ENCODE assay signal across 8 mouse cellular contexts in the genomic region with DNA sequence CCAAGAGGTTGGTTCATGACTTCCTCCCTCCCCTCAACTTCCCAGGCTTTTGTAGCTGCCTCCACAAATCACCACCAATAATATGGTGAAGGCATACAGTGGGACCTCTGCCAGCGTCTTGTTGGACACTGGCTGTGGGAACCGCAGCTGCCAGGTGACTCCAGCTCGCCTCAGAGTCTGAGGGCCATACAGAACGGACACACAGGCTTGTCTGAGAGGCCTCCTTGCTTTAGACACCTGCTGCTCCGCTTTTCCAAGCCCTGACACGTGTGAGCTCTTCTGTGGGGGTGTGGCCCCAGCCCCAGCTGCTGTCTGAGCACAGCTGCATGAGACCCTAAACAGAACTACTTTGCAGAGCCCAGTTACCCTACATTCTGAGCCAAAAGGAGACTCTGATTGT.
DNase-seq lines count a peak whose midpoint lies in the region; ATAC-seq lines count a peak whose summit lies in the region.

No protein-coding gene starts in this region.

- no peak overlapping the region for H3K4me3 ChIP-seq in heart, embryonic 14.5 days (ENCODE audit: control insufficient read depth in 1 of 2, insufficient read depth in 1 of 2, low read depth in 1 of 2, low read length in 2 of 2)
- no peak overlapping the region for H3K4me3 ChIP-seq in heart, embryonic 10.5 days
- H3K4me3 ChIP-seq in midbrain, embryonic 13.5 days (replicated peaks), result no peak overlapping the region

- peak overlapping the region; percentile 16; the same call in 1 of the 2 replicates for H3K9ac ChIP-seq in heart, embryonic 14.5 days (ENCODE audit: low read length)
- no peak overlapping the region for H3K9ac ChIP-seq in midbrain, embryonic 13.5 days (replicated peaks)

- ATAC-seq in heart, embryonic 14.5 days (ENCODE audit: insufficient number of reproducible peaks, insufficient read depth, low FRiP score, low read depth), result no peak
- peak; percentile 60; the same call in 1 of the 2 replicates for ATAC-seq in midbrain, embryonic 13.5 days
- ATAC-seq in activated CD4-positive, CD25-positive, alpha-beta regulatory T cell, adult 4 months, result no peak

- no peaks in the 10 kb centered on the region for H3K27me3 ChIP-seq in heart, embryonic 14.5 days (ENCODE audit: control insufficient read depth, insufficient read depth, low read length)
- no peaks in the 10 kb centered on the region for H3K27me3 ChIP-seq in heart, embryonic 10.5 days (ENCODE audit: insufficient read depth, poor library complexity, severe bottlenecking)
- H3K27me3 ChIP-seq in midbrain, embryonic 13.5 days, result no peaks in the 10 kb centered on the region

- WGBS in heart, embryonic 14.5 days, result 46% methylated on average over 6 of the region's 6 CpGs
- WGBS in heart, embryonic 10.5 days, result 74% methylated on average over 6 of the region's 6 CpGs
- WGBS in midbrain, embryonic 13.5 days, result 54% methylated on average over 6 of the region's 6 CpGs

- no peak overlapping the region for H3K4me2 ChIP-seq in heart, embryonic 14.5 days (ENCODE audit: low read length)
- H3K4me2 ChIP-seq in midbrain, embryonic 13.5 days (replicated peaks), result no peak overlapping the region

- no peak for DNase-seq in heart, embryonic 10.5 days (ENCODE audit: low spot score)
- DNase-seq in Muller cell, postnatal 12 days (ENCODE audit: inconsistent ontology term), result peak; percentile 6
- DNase-seq in gastrocnemius, postnatal 25 days, result peak; percentile 54
- no peak for DNase-seq in spleen, postnatal 4 days (ENCODE audit: low spot score in 2 of 2)
- no peak for DNase-seq in right cerebral cortex, postnatal 14 days

- H3K27ac ChIP-seq in heart, embryonic 14.5 days (replicated peaks in 1 of 2; ENCODE audit: control insufficient read depth in 1 of 2, insufficient read depth in 1 of 2, low read depth in 2 of 2, low read length in 2 of 2), result peak overlapping the region; percentile 28 to 33; a peak in 2 of 4 replicates
- no peak overlapping the region for H3K27ac ChIP-seq in heart, embryonic 10.5 days
- H3K27ac ChIP-seq in midbrain, embryonic 13.5 days, result no peak overlapping the region

- peaks cover 14 to 28% of the 10 kb centered on the region in 2 experiments for H3K4me1 ChIP-seq in heart, embryonic 14.5 days (ENCODE audit: control insufficient read depth in 2 of 2, insufficient read depth in 2 of 2, low read length in 2 of 2)
- peaks cover 14% of the 10 kb centered on the region for H3K4me1 ChIP-seq in heart, embryonic 10.5 days
- peaks cover 13% of the 10 kb centered on the region for H3K4me1 ChIP-seq in midbrain, embryonic 13.5 days (replicated peaks)

- no peaks in the 10 kb centered on the region for H3K9me3 ChIP-seq in heart, embryonic 14.5 days (ENCODE audit: control insufficient read depth, low read length)
- H3K9me3 ChIP-seq in heart, embryonic 10.5 days, result no peaks in the 10 kb centered on the region
- H3K9me3 ChIP-seq in midbrain, embryonic 13.5 days, result no peaks in the 10 kb centered on the region

- H3K36me3 ChIP-seq in heart, embryonic 14.5 days (ENCODE audit: control insufficient read depth, insufficient read depth, low read length), result peaks cover 36% of the 10 kb centered on the region
- peaks cover 34% of the 10 kb centered on the region for H3K36me3 ChIP-seq in heart, embryonic 10.5 days
- peaks cover 31% of the 10 kb centered on the region for H3K36me3 ChIP-seq in midbrain, embryonic 13.5 days

Comparison
In these comparisons a context has a peak if more than half of its experiments do, and no peak if none do; other contexts are left out.
1. H3K27ac ChIP-seq: peak in heart, embryonic 14.5 days (2 of 2); none in heart, embryonic 10.5 days (single experiment) and midbrain, embryonic 13.5 days (single experiment).
2. DNase-seq: peak in Muller cell, postnatal 12 days (single experiment) and gastrocnemius, postnatal 25 days (single experiment); none in heart, embryonic 10.5 days (single experiment), spleen, postnatal 4 days (0 of 2) and right cerebral cortex, postnatal 14 days (single experiment).